Mouse (Mus musculus) embryonic fibroblast, embryonic 13.5 days (primary cell): ENCODE measurements around the gene Fut1.

Experiments
- CTCF ChIP-seq: IDR thresholded peaks from 2 replicates; pipeline ENCODE4 v1.5.1; 2011; ENCODE audit warnings: mild to moderate bottlenecking, control low read depth, low read length, moderate library complexity, borderline replicate concordance; ENCODE audit not compliant: insufficient read depth
- POLR2A ChIP-seq: IDR thresholded peaks from 2 replicates; pipeline ENCODE4 v1.6.1; 2011; ENCODE audit warnings: low read depth, mild to moderate bottlenecking, control low read depth, low read length, moderate library complexity

DNA sequence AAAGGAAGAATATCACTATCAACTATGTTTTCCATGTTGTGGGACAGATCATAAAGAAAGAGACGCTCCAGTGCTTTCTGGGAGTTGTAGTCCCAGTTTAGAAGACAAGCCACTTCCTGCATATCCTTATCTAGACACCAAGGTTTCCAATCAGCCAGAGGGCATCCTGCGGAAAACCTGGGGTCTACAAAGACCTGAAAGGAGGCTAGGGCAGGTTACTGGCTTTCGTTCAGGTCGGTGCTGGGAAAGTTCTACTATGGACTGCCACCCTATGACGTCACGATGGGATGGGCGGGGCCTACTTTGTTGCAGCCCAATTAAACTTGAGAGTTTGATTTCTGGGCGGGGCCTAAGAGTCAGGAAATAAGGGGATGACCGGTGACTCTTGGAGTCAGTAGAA lies 4.4 kb downstream of the Fut1 start, which contains the start of gene Izumo1:
- TF ChIP-seq CTCF (no peak), POLR2A (no peak)
